Mouse (Mus musculus): ENCODE data around the gene Ppp1r26. TPM values are rescaled to one million over a fixed set of nuclear protein-coding genes. Genes with fewer than 3 reads are reported as not detected.

Gene Ppp1r26
- 5.3 and 6.5 TPM in 2 replicates for polyA plus RNA-seq (2015; fragmentation: Nextera tagmentation; extraction: Ambion mirVana)

GRCm38 (mm10) chr2:28446515-28447314 lies at the start of gene Ppp1r26:
TSS of gene Ppp1r26 (plus strand) at chr2:28446800.
- H3K27ac ChIP-seq (replicated peaks): peak within 1 kb of the TSS; percentile 78
- H3K9me3 ChIP-seq (replicated peaks): no peaks in the 10 kb centered on the region
- peak within 1 kb of the TSS; percentile 73 for H3K4me3 ChIP-seq (replicated peaks)
- peak; percentile 30; the same call in 1 of the 2 replicates for ATAC-seq (ENCODE audit: insufficient number of reproducible peaks, low FRiP score, low TSS enrichment, low read depth)
- peaks cover 11% of the 10 kb centered on the region for H3K36me3 ChIP-seq
- peak within 1 kb of the TSS; percentile 80 for H3K9ac ChIP-seq
- peaks cover 22% of the 10 kb centered on the region for H3K4me1 ChIP-seq
- under 1% methylated on average over 64 of the region's 118 CpGs for WGBS
- no peaks in the 10 kb centered on the region for H3K27me3 ChIP-seq
- peak within 1 kb of the TSS; percentile 93 for H3K4me2 ChIP-seq (replicated peaks)

DNA sequence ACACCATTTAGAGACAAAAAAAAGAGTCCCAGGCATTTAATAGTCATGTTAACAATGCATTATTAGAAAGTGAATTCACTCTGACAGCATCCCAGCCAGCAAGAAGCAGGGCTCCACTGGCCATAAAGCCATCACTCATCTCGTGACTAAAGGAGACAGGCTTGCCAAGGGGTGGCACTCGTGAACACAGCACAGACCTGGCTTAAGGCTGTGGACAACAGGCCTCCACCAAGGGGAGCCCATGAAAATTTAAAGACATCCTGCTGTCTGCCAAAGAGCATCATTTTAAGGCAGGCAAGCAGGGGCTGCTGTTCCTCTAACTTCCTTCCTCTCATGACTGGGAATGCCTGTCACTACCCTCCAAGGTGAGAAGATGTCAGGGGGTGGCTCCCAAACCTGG lies 49.7 kb upstream of the Ppp1r26 start:
- Histone ChIP-seq H3K27ac (replicated peaks) (no peak overlapping the region), H3K4me3 (replicated peaks) (no peak overlapping the region), H3K27me3 (no peaks in the 10 kb centered on the region), H3K4me2 (replicated peaks) (no peak overlapping the region), H3K4me1 (peaks cover 3% of the 10 kb centered on the region; the same call in 1 of the 2 replicates), H3K9ac (no peak overlapping the region), H3K36me3 (no peaks in the 10 kb centered on the region), H3K9me3 (replicated peaks) (no peaks in the 10 kb centered on the region)
- no peak for ATAC-seq (ENCODE audit: insufficient number of reproducible peaks, low FRiP score, low TSS enrichment, low read depth)
- WGBS: 69% methylated on average over 2 of the region's 2 CpGs

DNA sequence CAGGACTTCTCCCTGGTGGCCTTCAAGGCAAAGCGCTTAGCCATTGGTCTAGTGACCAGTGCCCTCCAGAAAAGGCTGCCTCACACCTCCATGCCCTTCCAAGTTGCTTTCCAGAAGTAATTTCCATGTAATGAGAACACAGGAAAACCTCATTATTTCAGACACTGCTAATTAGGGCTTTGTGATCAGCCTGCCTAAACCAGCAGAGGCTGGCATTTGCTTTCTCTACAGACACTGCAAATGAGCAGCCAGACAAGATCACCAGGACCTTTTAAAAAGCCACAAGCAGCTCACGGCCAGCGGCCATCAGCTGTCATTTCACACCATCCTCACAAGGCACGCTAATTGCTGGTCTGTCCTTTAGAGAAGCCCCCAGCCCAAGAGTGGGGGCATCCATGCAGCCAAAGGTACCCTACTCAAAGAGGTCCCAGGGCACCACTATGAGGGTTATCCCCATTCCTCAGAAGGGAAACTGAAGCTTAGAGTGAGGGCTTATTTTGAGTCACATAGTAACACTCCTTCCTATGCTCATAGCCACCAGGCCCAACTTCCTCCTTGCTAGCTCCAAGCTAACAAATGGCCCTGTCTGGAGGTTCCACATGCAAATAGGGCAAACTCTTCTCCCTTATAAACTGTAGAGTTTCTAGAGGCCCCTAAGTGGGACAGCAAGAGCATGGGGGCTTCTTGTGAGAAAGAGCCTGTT lies 49.0 kb upstream of the Ppp1r26 start:
- no peak overlapping the region for H3K9ac ChIP-seq
- no peak for ATAC-seq (ENCODE audit: insufficient number of reproducible peaks, low FRiP score, low TSS enrichment, low read depth)
- H3K36me3 ChIP-seq: no peaks in the 10 kb centered on the region
- no peak overlapping the region for H3K4me2 ChIP-seq (replicated peaks)
- 77% methylated on average over 4 of the region's 4 CpGs for WGBS
- H3K9me3 ChIP-seq (replicated peaks): no peaks in the 10 kb centered on the region
- no peaks in the 10 kb centered on the region for H3K27me3 ChIP-seq
- no peak overlapping the region for H3K27ac ChIP-seq (replicated peaks)
- no peak overlapping the region for H3K4me3 ChIP-seq (replicated peaks)
- H3K4me1 ChIP-seq: peaks cover 6% of the 10 kb centered on the region; the same call in 1 of the 2 replicates

DNA sequence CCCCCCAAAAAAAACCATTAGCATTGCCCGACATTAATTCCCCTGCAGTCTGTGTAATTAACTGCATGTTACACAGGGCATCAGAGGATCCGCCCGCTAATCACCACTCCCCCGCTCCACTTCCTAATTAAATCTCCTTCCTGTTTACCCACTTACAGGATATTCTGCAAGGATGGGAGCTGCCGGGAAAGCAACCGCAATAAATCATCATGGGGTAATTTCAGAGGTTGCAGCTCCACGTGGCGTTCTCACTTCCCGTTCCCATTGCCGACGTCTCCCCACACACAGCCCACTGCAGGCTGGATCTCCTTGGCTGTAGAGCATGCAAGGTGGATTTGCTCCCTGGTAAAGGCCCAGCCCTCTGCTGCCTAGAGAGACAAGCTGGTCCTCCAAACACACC lies 45.0 kb upstream of the Ppp1r26 start:
- H3K4me1 ChIP-seq: peaks cover 6% of the 10 kb centered on the region; the same call in 1 of the 2 replicates
- no peaks in the 10 kb centered on the region for H3K36me3 ChIP-seq
- H3K9me3 ChIP-seq (replicated peaks): no peaks in the 10 kb centered on the region
- H3K27me3 ChIP-seq: no peaks in the 10 kb centered on the region
- H3K27ac ChIP-seq (replicated peaks): no peak overlapping the region
- 40% methylated on average over 11 of the region's 11 CpGs for WGBS
- no peak overlapping the region; the same call in 1 of the 2 replicates for H3K4me2 ChIP-seq (replicated peaks)
- no peak overlapping the region for H3K9ac ChIP-seq
- ATAC-seq (ENCODE audit: insufficient number of reproducible peaks, low FRiP score, low TSS enrichment, low read depth): no peak
- no peak overlapping the region for H3K4me3 ChIP-seq (replicated peaks)

- no peaks in the 10 kb centered on the region for H3K9me3 ChIP-seq (replicated peaks)
- no peak overlapping the region for H3K9ac ChIP-seq
- peaks cover 6% of the 10 kb centered on the region; the same call in 1 of the 2 replicates for H3K4me1 ChIP-seq
- H3K4me2 ChIP-seq (replicated peaks): no peak overlapping the region
- ATAC-seq (ENCODE audit: insufficient number of reproducible peaks, low FRiP score, low TSS enrichment, low read depth): no peak
- H3K36me3 ChIP-seq: no peaks in the 10 kb centered on the region
- H3K4me3 ChIP-seq (replicated peaks): no peak overlapping the region
- no peak overlapping the region for H3K27ac ChIP-seq (replicated peaks)
- no peaks in the 10 kb centered on the region for H3K27me3 ChIP-seq
These were observed 44.5 kb upstream of the Ppp1r26 start for GRCm38 (mm10) chr2:28402128-28402527.

- Histone ChIP-seq H3K27ac (replicated peaks) (no peak overlapping the region), H3K9me3 (replicated peaks) (no peaks in the 10 kb centered on the region), H3K4me3 (replicated peaks) (no peak overlapping the region), H3K4me1 (peaks cover 3% of the 10 kb centered on the region; the same call in 1 of the 2 replicates), H3K27me3 (no peaks in the 10 kb centered on the region), H3K4me2 (replicated peaks) (no peak overlapping the region), H3K9ac (no peak overlapping the region), H3K36me3 (no peaks in the 10 kb centered on the region)
- WGBS: 51% methylated on average over 7 of the region's 7 CpGs
- no peak for ATAC-seq (ENCODE audit: insufficient number of reproducible peaks, low FRiP score, low TSS enrichment, low read depth)
These were observed 38.8 kb upstream of the Ppp1r26 start for GRCm38 (mm10) chr2:28407796-28408195.

- no peak overlapping the region for H3K9ac ChIP-seq
- H3K27ac ChIP-seq (replicated peaks): no peak overlapping the region
- no peaks in the 10 kb centered on the region for H3K36me3 ChIP-seq
- no peaks in the 10 kb centered on the region for H3K27me3 ChIP-seq
- no peak overlapping the region for H3K4me3 ChIP-seq (replicated peaks)
- WGBS: 74% methylated on average over 4 of the region's 4 CpGs
- no peak overlapping the region for H3K4me2 ChIP-seq (replicated peaks)
- peaks cover 8% of the 10 kb centered on the region for H3K4me1 ChIP-seq
- ATAC-seq (ENCODE audit: insufficient number of reproducible peaks, low FRiP score, low TSS enrichment, low read depth): no peak
- H3K9me3 ChIP-seq (replicated peaks): no peaks in the 10 kb centered on the region
These were observed 37.5 kb upstream of the Ppp1r26 start for GRCm38 (mm10) chr2:28409144-28409543.

DNA sequence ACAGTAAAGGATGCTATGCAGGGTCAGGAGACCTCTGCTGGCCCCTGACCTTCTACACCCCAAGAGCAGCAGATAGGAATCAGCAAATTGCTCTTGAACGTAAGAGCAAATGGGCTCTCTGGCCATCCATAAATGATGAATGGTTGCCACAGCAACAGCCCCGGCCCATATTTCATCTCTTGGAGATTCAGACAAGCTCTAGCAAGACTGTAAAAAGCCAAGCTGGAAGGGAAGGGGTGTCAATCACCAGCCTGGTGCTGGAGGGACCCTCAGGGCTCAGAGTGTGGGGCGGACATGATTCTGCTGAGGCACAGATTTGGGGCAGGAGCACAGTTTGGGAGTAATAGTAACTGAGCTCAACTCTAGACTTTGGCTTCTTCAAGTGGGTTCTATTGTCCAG lies 37.0 kb upstream of the Ppp1r26 start:
- Histone ChIP-seq H3K36me3 (no peaks in the 10 kb centered on the region), H3K9ac (no peak overlapping the region), H3K27me3 (no peaks in the 10 kb centered on the region), H3K4me3 (replicated peaks) (no peak overlapping the region), H3K4me2 (replicated peaks) (no peak overlapping the region), H3K4me1 (peaks cover 13% of the 10 kb centered on the region), H3K27ac (replicated peaks) (no peak overlapping the region), H3K9me3 (replicated peaks) (no peaks in the 10 kb centered on the region)
- 50% methylated on average over 3 of the region's 3 CpGs for WGBS
- no peak for ATAC-seq (ENCODE audit: insufficient number of reproducible peaks, low FRiP score, low TSS enrichment, low read depth)

GRCm38 (mm10) chr2:28412936-28413335 lies 33.7 kb upstream of the Ppp1r26 start:
- WGBS: 66% methylated on average over 6 of the region's 6 CpGs
- no peak for ATAC-seq (ENCODE audit: insufficient number of reproducible peaks, low FRiP score, low TSS enrichment, low read depth)
- H3K4me2 ChIP-seq (replicated peaks): no peak overlapping the region

GRCm38 (mm10) chr2:28414116-28414756 lies 32.4 kb upstream of the Ppp1r26 start:
- Histone ChIP-seq H3K27ac (replicated peaks) (no peak overlapping the region), H3K4me3 (replicated peaks) (no peak overlapping the region), H3K9ac (no peak overlapping the region), H3K4me2 (replicated peaks) (no peak overlapping the region), H3K27me3 (no peaks in the 10 kb centered on the region), H3K36me3 (no peaks in the 10 kb centered on the region), H3K9me3 (replicated peaks) (no peaks in the 10 kb centered on the region), H3K4me1 (peaks cover 44% of the 10 kb centered on the region)
- 82% methylated on average over 5 of the region's 5 CpGs for WGBS
- ATAC-seq (ENCODE audit: insufficient number of reproducible peaks, low FRiP score, low TSS enrichment, low read depth): no peak

More at GRCm38 (mm10) chr2:28412936-28413335, 33.7 kb upstream of the Ppp1r26 start:
- H3K9ac ChIP-seq: no peak overlapping the region
- no peaks in the 10 kb centered on the region for H3K9me3 ChIP-seq (replicated peaks)
- no peaks in the 10 kb centered on the region for H3K27me3 ChIP-seq
- H3K27ac ChIP-seq (replicated peaks): no peak overlapping the region
- no peaks in the 10 kb centered on the region for H3K36me3 ChIP-seq
- H3K4me3 ChIP-seq (replicated peaks): no peak overlapping the region
- peaks cover 37% of the 10 kb centered on the region for H3K4me1 ChIP-seq

DNA sequence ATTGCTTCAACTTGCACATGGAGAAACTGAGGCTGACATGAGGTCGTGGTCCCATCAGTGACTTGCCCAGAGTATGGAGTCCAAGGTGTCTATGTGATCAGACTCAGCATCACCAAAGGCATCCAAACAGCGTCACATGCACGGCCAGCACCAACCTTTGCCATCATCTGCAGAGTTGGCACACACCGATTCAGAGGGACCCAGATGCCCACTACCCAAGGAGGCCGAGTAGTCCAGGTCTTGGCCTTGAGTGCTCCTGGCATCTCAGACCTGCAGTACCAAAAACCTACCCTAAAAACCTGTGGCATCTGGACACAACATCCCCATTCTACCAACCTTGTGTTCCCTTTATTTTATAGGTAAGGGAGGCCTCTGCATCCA lies 31.9 kb upstream of the Ppp1r26 start:
- H3K9ac ChIP-seq: no peak overlapping the region
- no peaks in the 10 kb centered on the region for H3K9me3 ChIP-seq (replicated peaks)
- H3K27ac ChIP-seq (replicated peaks): peak overlapping the region; percentile 84
- WGBS: 91% methylated on average over 5 of the region's 5 CpGs
- no peaks in the 10 kb centered on the region for H3K27me3 ChIP-seq
- ATAC-seq (ENCODE audit: insufficient number of reproducible peaks, low FRiP score, low TSS enrichment, low read depth): no peak
- peaks cover 44% of the 10 kb centered on the region for H3K4me1 ChIP-seq
- H3K4me3 ChIP-seq (replicated peaks): no peak overlapping the region
- H3K4me2 ChIP-seq (replicated peaks): no peak overlapping the region
- H3K36me3 ChIP-seq: no peaks in the 10 kb centered on the region

Data from embryonic facial prominence, embryonic 15.5 days (tissue).